Mouse (Mus musculus): Measurements from ENCODE around the gene Syne2.

DNA sequence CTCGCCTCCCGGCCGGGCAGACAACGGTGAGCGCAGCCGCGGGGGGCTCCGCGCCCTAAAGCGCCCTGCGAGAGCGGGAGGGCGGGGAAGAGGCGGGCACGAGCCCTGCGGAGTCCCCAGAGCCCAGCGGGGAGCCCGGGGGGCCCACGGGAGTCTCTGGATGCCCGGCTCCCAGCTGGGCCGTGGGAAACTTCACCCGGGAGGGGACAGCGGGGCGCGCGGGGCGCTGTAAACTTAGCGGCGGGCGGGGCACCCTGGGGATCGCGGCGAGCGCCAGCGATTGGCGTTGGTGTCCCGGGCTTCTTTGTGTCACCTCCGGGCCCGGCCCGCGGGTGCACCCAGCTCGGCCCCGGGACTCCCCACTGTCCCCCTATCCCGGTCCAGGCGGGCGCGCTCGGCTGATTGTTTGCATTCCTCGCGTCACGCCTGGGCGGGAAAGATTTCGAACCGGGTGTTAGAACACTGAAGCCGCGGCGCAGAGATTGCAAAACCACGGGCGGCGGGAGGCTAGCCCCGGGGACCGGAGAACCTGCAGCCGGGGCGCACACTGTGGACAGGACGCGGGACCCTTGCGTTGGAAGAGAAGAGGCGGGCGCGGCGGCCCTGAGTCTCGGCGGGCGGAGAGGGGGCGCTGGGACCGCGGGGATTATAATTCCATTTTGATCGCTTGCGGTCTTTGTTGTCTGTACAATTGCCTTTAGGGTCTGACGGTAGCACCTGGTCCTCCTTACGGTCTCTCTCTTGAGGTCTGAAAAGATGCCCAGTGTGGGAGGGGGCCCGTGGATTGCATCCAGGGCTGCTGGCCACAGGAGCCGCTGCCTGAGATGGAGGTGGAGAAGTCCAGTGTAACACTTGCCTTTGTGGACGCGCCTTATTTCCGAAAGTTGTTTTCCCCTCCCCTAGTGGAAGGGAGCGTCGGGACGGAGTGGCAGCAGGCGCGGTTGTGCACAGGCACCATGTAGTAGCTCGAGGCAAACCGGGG, 810 bp downstream of the Syne2 start:
- no peak for TF ChIP-seq EP300 (IDR thresholded peaks at IDR 0.05; ENCODE audit: low read depth)
- peak; percentile 14; the same call in 1 of the 2 replicates for TF ChIP-seq CTCF (IDR thresholded peaks at IDR 0.05; ENCODE audit: low read depth)

Data from liver, postnatal 0 days (tissue).